ENCODE assay signal across 7 mouse cellular contexts in the genomic region with DNA sequence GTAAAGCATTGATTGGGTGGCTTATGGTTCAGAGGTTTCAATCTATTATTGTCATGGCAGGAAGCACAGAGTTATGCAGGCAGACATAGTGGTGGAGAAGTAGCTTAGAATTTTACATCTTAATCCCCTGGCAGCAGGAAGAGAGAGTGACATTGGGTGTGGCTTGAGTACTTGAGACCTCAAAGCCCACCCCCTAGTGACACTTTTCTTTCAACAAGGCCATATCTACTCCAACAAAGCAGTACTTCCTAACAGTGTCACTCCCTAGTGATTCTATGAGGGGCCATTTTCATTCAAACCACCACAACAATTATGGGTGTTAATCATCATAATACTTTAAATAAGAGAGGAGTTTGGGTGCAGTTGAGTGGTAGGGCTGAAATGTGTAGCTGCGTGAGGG.
"Had no signal": no experiment of that assay in that cellular context is flagged by ENCODE, and none has a peak within 500 bp of the region (broad histone marks: within the 10 kb centered on the region; RNA-seq: fewer than 3 reads in every experiment).

No protein-coding gene starts in this region.

- DNase-seq: lung, adult 2 months; lung, postnatal 14 days; lung, postnatal 36 days; right cerebral cortex, postnatal 14 days; thymus, adult 2 months; thymus, postnatal 25 days; thymus, postnatal 4 days had no signal
